Mouse (Mus musculus) limb, embryonic 14.5 days (tissue): ENCODE measurements around the gene Wnt7b. TPM values are rescaled to one million over a fixed set of nuclear protein-coding genes. Genes with fewer than 3 reads are reported as not detected.

Experiments
- ATAC-seq: fragments of 200-750 bp; cut with Nextera tagmentation; 2 replicates; pipeline ENCODE4 v1.8.0; 2017; ENCODE audit warnings: low read depth, moderate number of reproducible peaks, moderate TSS enrichment; ENCODE audit not compliant: low FRiP score
- DNase-seq: peaks from one replicate; pipeline ENCODE4 v3.0.0-alpha.2; 2015; ENCODE audit warnings: low spot score
- H3K27ac ChIP-seq: fragments of 300-500 bp; sonication (generic); replicated peaks from 2 replicates; pipeline ENCODE4 v1.5.1; 2014; ENCODE audit warnings: low read depth, mild to moderate bottlenecking, low read length, moderate library complexity, mixed read lengths
- H3K27me3 ChIP-seq: fragments of 300-500 bp; sonication (generic); 2 replicates; pipeline ENCODE4 v1.6.1; 2014; ENCODE audit warnings: low read length, mixed read lengths; ENCODE audit not compliant: control insufficient read depth, insufficient read depth
- H3K36me3 ChIP-seq: fragments of 300-500 bp; sonication (generic); 2 replicates; pipeline ENCODE4 v1.6.1; 2014; ENCODE audit warnings: mild to moderate bottlenecking, low read length, moderate library complexity, mixed read lengths; ENCODE audit not compliant: control insufficient read depth, insufficient read depth
- H3K4me1 ChIP-seq: fragments of 300-500 bp; sonication (generic); 2 replicates; pipeline ENCODE4 v1.6.1; 2014; ENCODE audit warnings: antibody characterized with exemption, low read length, mixed read lengths; ENCODE audit not compliant: control insufficient read depth, insufficient read depth
- H3K4me2 ChIP-seq: fragments of 300-500 bp; sonication (generic); replicated peaks from 2 replicates; pipeline ENCODE4 v1.6.1; 2014; ENCODE audit warnings: low read depth, mild to moderate bottlenecking, low read length, moderate library complexity; ENCODE audit not compliant: severe bottlenecking
- H3K4me3 ChIP-seq: fragments of 300-500 bp; sonication (generic); replicated peaks from 2 replicates; pipeline ENCODE4 v1.5.1; 2014; ENCODE audit warnings: low read length
- H3K9ac ChIP-seq: fragments of 300-500 bp; sonication (generic); 2 replicates; pipeline ENCODE4 v1.6.1; 2014; ENCODE audit warnings: mild to moderate bottlenecking, low read depth, low read length, moderate library complexity; ENCODE audit not compliant: severe bottlenecking
- H3K9me3 ChIP-seq: fragments of 300-500 bp; sonication (generic); 2 replicates; pipeline ENCODE4 v1.6.1; 2016; ENCODE audit warnings: low read length; ENCODE audit not compliant: control insufficient read depth
- POLR2A ChIP-seq: fragments of 200-500 bp; IDR thresholded peaks from 2 replicates; pipeline ENCODE4 v1.8.0; 2012; ENCODE audit warnings: inconsistent platforms, mild to moderate bottlenecking, moderate library complexity, borderline replicate concordance; ENCODE audit not compliant: insufficient read depth, insufficient read length; ENCODE audit errors: extremely low read depth
- WGBS: fragments of 180-500 bp; shearing (Covaris S2); extraction: QIAGEN DNeasy Blood & Tissue Kit; methylation state at CpG from one replicate; pipeline ENCODE4 v1.1.7; 2014; 5-methylcytosine and 5-hydroxymethylcytosine counted together
- polyA plus RNA-seq, 2 experiments: library from polyadenylated mRNA; depleted of rRNA in 1 of 2; stranded (reverse) in 1 of 2; unstranded in 1 of 2; fragments of >200 nt; fragmentation: Nextera tagmentation in 1 of 2; extraction: Ambion mirVana in 1 of 2; gene quantifications; 2 replicates each; pipeline versions ENCODE4 v1.2.1 to v1.2.3; 2012 to 2014

The Wnt7b gene
- polyA plus RNA-seq, 2 experiments: 22.4 to 40.0 TPM

- Histone ChIP-seq H3K9ac (no peak overlapping the region), H3K4me1 (0 out of 2 replicates have a peak, but pooled peaks cover 2% of the 10 kb centered on the region), H3K4me2 (no peak overlapping the region), H3K36me3 (no peaks in the 10 kb centered on the region), H3K4me3 (no peak overlapping the region), H3K27ac (no peak overlapping the region), H3K27me3 (peaks cover 13% of the 10 kb centered on the region), H3K9me3 (no peaks in the 10 kb centered on the region)
- TF ChIP-seq POLR2A: no peak
- WGBS: 83% methylated on average over 8 of the region's 8 CpGs
- ATAC-seq (no peak), DNase-seq (no peak)
These were observed 12.1 kb downstream of the Wnt7b start for GRCm38 (mm10) chr15:85569995-85570734.

GRCm38 (mm10) chr15:85569167-85569797, 13.0 kb downstream of the Wnt7b start:
- Histone ChIP-seq H3K4me1 (0 out of 2 replicates have a peak, but pooled peaks cover 5% of the 10 kb centered on the region), H3K4me3 (no peak overlapping the region), H3K36me3 (no peaks in the 10 kb centered on the region), H3K27me3 (peaks cover 5% of the 10 kb centered on the region), H3K4me2 (no peak overlapping the region), H3K9me3 (no peaks in the 10 kb centered on the region), H3K27ac (no peak overlapping the region), H3K9ac (no peak overlapping the region)
- DNase-seq (no peak), ATAC-seq (no peak)
- no peak for TF ChIP-seq POLR2A
- WGBS: 52% methylated on average over 2 of the region's 2 CpGs

GRCm38 (mm10) chr15:85568402-85568801, 13.9 kb downstream of the Wnt7b start:
- ATAC-seq (no peak), DNase-seq (no peak)
- Histone ChIP-seq H3K36me3 (no peaks in the 10 kb centered on the region), H3K9ac (no peak overlapping the region), H3K4me3 (no peak overlapping the region), H3K27me3 (peaks cover 4% of the 10 kb centered on the region), H3K4me2 (no peak overlapping the region), H3K27ac (no peak overlapping the region), H3K9me3 (no peaks in the 10 kb centered on the region), H3K4me1 (0 out of 2 replicates have a peak, but pooled peaks cover 6% of the 10 kb centered on the region)
- 63% methylated on average over 3 of the region's 3 CpGs for WGBS
- no peak for TF ChIP-seq POLR2A

GRCm38 (mm10) chr15:85564966-85565365, 17.3 kb downstream of the Wnt7b start:
- no peak overlapping the region for H3K9ac ChIP-seq
- no peak overlapping the region for H3K4me2 ChIP-seq
- WGBS: 90% methylated on average over 5 of the region's 5 CpGs
- no peak for TF ChIP-seq POLR2A
- no peak for ATAC-seq
- DNase-seq: no peak
- peaks cover 4% of the 10 kb centered on the region; the same call in 1 of the 2 replicates for H3K9me3 ChIP-seq
- H3K4me1 ChIP-seq: 0 out of 2 replicates have a peak, but pooled peaks cover 6% of the 10 kb centered on the region
- H3K36me3 ChIP-seq: no peaks in the 10 kb centered on the region
- no peak overlapping the region for H3K27ac ChIP-seq
- H3K27me3 ChIP-seq: no peaks in the 10 kb centered on the region
- H3K4me3 ChIP-seq: no peak overlapping the region

GRCm38 (mm10) chr15:85564034-85564769, 18.1 kb downstream of the Wnt7b start:
- Histone ChIP-seq H3K27ac (no peak overlapping the region), H3K27me3 (no peaks in the 10 kb centered on the region), H3K4me1 (0 out of 2 replicates have a peak, but pooled peaks cover 6% of the 10 kb centered on the region), H3K36me3 (no peaks in the 10 kb centered on the region), H3K4me2 (no peak overlapping the region), H3K9ac (no peak overlapping the region), H3K9me3 (peaks cover 4% of the 10 kb centered on the region; the same call in 1 of the 2 replicates), H3K4me3 (no peak overlapping the region)
- no peak for TF ChIP-seq POLR2A
- DNase-seq (no peak), ATAC-seq (no peak)
- WGBS: 69% methylated on average over 13 of the region's 13 CpGs
